In the genomic region with DNA sequence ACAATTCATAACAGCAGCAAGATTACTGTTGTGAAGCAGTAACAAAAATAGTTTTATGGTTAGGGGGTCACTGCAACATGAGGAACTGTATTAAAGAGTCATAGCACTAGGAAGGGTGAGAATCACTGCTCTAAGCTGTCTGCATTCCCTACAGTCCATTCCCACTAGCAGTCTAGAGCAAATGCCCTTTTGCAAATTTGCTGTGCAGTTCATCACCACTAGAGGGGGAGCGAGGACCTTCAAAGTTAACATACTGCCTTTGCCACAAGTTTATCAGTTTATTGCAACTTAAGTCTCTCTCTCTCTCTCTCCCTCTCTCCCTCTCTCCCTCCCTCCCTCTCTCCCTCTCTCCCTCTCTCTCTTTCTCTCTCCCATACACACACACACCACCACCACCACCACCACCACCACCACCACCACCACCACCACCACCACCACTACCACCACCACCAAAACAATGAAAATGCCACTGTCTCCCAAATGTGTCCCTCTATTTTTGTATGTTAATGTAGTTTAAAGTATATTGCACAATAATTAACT, we compare ENCODE assay signal across 8 mouse cellular contexts.
A peak's percentile ranks its signal among the peaks of the same experiment; 100 is the strongest.
DNase-seq lines count a peak whose midpoint lies in the region; ATAC-seq lines count a peak whose summit lies in the region.

No protein-coding gene starts in this region.

- no peak for ATAC-seq in erythroblast, adult 5-6 weeks (replicated peaks; ENCODE audit: low FRiP score, poor library complexity, severe bottlenecking)

- WGBS in large intestine, adult 2 months: 0% methylated on average over 1 of the region's 1 CpGs

- DNase-seq in CD4-positive helper T cell, adult 2 months (ENCODE audit: low read depth, low spot score): peak; percentile 33
- DNase-seq in Muller cell, postnatal 12 days (ENCODE audit: inconsistent ontology term): peak; percentile 52
- peak; percentile 48 to 67 for DNase-seq in cerebellum, postnatal 4 days (ENCODE audit: low spot score in 2 of 2)
- peak; percentile 68 for DNase-seq in gastrocnemius, postnatal 10 days
- DNase-seq in large intestine, adult 2 months (ENCODE audit: low read depth, low spot score): peak; percentile 6
- peak; percentile 13 to 15 for DNase-seq in lung, adult 18-20 months
- DNase-seq in retina, embryonic 14.5 days (ENCODE audit: low spot score): peak; percentile 84

Comparison
In these comparisons a context has a peak if more than half of its experiments do, and no peak if none do; other contexts are left out.
1. DNase-seq: peak in every context shown above with its lines; median percentile 84 in retina, embryonic 14.5 days; 68 in gastrocnemius, postnatal 10 days; 58 in cerebellum, postnatal 4 days; 52 in Muller cell, postnatal 12 days; 33 in CD4-positive helper T cell, adult 2 months; 14 in lung, adult 18-20 months; 6 in large intestine, adult 2 months.